Mouse (Mus musculus) skeletal muscle tissue, adult 2 months (tissue): ENCODE measurements around the gene Gm11634.
"Not testable (repeated sequence)": the region's sequence is repeated elsewhere in the genome, so short reads cannot be mapped to it uniquely, and the experiment has no call there.

Source experiments
- DNase-seq: peaks from one replicate; pipeline ENCODE4 v3.0.0-alpha.2; 2012; ENCODE audit warnings: low read depth, low spot score

Gm11634 gene

GRCm38 (mm10) chr11:101599156-101599555, at the start of gene Gm11634:
Gm11634 (minus strand) TSS chr11:101599256.
- DNase-seq: no peak

DNA sequence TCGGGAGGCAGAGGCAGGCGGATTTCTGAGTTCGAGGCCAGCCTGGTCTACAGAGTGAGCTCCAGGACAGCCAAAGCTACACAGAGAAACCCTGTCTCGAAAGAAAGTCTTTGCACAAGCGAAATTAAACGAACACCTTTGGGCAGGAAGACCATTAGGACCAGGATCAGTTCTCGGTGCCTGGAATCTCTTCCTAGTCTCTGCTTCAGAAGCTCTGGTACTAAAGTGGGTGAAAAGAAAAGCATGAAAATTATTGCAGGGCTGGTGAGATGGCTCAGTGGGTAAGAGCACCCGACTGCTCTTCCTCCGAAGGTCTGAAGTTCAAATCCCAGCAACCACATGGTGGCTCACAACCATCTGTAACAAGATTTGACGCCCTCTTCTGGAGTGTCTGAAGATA, 48.0 kb upstream of the Gm11634 start:
- not testable (repeated sequence) for DNase-seq

- not testable (repeated sequence) for DNase-seq
Measured at GRCm38 (mm10) chr11:101646283-101646794, 47.3 kb upstream of the Gm11634 start.

DNA sequence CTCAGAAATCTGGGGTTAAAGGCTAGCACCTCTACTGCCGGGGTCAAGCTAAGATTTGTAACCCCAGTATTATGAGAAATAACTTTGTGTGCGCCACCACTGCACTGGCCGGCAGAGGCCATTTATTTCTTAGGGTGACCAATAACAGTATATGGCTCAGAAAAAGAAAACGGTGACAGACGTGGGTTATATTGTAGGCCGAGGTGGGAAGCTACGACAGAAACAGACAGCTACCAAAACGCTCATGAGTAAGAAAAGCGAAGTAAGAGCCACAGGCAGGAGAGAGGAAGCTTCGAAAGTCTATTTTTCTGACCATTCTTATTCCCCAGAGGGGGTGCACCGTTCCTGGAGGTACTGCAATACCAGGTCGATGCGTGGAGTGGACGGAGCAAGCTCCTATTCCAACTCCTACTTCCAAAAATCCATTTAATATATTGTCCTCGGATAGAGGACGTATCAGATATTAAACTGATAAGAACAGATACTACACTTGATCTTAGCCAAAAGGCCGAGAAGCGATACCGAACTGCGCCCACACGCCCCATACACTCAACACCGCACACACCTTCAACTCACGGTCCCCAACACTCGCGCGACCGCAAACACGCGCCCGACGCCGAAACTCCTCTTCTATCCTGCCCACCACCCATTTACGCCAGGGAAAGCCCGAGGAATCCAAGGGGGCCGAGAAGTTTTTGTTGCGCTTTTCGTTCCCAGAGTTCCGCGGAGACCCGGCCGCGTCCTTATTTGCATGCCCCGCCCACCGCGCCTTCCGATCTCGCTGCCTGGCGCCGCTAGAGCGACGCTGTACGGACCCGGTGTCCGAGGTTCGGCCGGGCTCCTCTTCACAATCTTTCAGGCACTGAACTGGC, 46.6 kb upstream of the Gm11634 start:
- DNase-seq: peak; percentile 89

- DNase-seq: not testable (repeated sequence)
Measured at GRCm38 (mm10) chr11:101645043-101645410, 46.0 kb upstream of the Gm11634 start.

GRCm38 (mm10) chr11:101644591-101644990, 45.5 kb upstream of the Gm11634 start:
- DNase-seq: no peak

- no peak for DNase-seq
Measured at GRCm38 (mm10) chr11:101642931-101643330, 43.9 kb upstream of the Gm11634 start.

DNA sequence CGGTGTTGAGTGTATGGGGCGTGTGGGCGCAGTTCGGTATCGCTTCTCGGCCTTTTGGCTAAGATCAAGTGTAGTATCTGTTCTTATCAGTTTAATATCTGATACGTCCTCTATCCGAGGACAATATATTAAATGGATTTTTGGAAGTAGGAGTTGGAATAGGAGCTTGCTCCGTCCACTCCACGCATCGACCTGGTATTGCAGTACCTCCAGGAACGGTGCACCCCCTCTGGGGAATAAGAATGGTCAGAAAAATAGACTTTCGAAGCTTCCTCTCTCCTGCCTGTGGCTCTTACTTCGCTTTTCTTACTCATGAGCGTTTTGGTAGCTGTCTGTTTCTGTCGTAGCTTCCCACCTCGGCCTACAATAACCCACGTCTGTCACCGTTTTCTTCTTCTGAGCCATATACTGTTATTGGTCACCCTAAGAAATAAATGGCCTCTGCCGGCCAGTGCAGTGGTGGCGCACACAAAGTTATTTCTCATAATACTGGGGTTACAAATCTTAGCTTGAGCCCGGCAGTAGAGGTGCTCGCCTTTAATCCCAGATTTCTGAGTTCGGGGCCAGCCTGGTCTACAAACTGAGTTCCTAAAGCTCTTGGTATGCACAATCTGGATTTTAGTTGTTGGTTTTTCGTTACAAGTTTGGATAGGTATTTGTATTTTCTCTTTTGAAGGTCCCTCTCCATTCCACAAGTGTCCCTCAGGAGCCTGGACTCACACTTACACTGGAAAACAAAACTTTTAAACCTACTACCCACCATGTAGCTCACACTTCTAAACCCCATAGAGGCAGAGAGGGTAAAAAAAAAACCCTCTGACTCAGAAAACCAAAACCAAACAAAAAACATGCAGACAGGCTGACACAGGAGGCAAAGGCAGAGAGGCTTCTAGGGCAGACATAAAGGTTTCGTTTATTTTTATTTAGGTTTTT, 42.9 kb upstream of the Gm11634 start:
- peak; percentile 41 for DNase-seq

GRCm38 (mm10) chr11:101640857-101641709, 42.0 kb upstream of the Gm11634 start:
- peak; percentile 84 for DNase-seq

GRCm38 (mm10) chr11:101639761-101640160, 40.7 kb upstream of the Gm11634 start:
- no peak for DNase-seq

DNA sequence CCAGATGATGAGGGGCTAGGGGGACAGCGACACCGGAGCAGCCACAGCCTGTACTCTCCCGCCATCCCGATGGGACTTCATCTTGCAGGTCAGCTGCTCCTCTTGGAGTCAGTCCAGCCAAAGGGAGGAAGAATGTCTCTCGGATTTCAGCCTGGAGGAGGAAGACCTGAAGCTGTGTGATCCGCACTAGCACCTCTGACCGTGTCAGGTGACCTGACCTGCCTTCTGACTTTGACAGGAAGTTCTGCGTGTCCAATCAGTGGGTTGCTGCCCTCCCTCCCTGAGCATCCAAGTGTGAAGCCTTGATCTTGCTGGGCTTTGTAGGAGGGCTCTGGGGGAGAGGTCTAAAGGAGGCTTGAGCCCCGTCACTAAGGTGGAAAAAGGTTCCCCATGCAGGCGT, 36.6 kb upstream of the Gm11634 start:
- no peak for DNase-seq

GRCm38 (mm10) chr11:101628733-101629417, 29.8 kb upstream of the Gm11634 start:
- not testable (repeated sequence) for DNase-seq

- DNase-seq: peak; percentile 88
Measured at GRCm38 (mm10) chr11:101627857-101628559, 29.0 kb upstream of the Gm11634 start.

GRCm38 (mm10) chr11:101626995-101627856, 28.2 kb upstream of the Gm11634 start, which contains the start of gene Rdm1:
Rdm1 (plus strand) TSS chr11:101627195.
- DNase-seq: peak; percentile 86

DNA sequence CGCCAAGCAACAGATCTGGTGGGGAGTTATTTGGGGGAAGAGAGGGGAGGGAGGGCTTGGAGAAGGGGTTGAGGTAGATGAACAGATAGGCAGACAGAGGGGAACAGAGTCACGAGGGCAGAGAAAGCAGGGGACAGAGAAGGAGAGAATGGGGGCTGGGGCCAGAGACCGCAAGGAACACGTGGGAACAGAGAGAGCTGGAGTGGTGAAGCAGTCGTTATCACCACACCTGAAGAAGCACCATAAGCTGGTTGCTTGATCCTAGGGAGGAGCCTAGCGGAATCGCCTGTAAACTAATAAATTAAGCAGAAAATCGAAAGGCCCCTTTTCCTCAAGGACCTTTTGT, 27.6 kb upstream of the Gm11634 start:
- DNase-seq: no peak

DNA sequence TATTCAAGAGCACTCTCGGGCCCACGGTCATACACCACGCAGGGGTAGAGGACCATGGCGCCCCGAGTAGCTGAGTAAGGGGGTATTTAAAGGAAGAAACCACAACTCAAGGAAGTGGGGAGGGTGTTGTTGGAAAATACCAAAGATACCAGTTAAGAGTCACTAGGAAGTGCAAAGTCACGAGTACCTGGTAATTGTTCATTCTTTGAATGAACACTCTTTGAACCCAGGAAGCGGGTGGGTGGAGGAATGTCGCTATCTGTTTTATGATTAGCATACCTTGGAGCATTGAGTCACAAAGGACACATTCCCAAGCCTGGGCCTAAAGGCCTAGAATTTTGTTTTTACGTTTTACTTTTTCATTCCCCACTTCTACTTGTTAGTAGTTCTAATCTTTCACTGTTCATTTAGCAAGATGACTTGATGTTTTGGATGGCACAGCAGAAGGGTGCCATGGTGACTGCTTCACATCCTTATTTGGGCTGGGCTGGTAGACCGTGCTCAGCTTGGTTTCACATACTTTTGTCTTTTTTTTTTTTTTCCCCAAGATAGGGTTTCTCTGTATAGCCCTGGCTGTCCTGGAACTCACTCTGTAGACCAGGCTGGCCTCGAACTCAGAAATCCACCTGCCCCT, 21.1 kb upstream of the Gm11634 start:
- not testable (repeated sequence) for DNase-seq

GRCm38 (mm10) chr11:101618596-101618995, 19.5 kb upstream of the Gm11634 start:
- no peak for DNase-seq

DNA sequence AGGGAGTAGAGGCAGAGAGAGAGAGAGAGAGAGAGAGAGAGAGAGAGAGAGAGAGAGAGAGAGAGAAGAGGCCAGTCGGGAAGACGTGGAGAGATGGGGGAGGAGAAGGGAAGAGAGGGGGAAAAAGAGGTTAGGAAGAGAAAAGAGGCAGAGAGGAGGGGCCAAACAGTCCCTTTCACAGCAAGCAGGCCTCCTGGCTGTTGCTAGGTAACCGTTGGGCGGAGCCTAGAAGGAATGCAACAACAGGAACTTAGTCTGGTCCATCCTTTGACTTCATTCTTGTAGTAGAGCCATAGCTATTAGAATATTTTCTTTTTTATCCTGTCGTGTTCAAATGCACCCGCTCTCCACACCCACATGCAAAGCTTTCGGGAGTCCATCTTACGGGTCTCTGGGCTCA, 18.8 kb upstream of the Gm11634 start:
- no peak for DNase-seq
